Mouse (Mus musculus): ENCODE measurements around the gene BC049352.

BC049352 gene

DNA sequence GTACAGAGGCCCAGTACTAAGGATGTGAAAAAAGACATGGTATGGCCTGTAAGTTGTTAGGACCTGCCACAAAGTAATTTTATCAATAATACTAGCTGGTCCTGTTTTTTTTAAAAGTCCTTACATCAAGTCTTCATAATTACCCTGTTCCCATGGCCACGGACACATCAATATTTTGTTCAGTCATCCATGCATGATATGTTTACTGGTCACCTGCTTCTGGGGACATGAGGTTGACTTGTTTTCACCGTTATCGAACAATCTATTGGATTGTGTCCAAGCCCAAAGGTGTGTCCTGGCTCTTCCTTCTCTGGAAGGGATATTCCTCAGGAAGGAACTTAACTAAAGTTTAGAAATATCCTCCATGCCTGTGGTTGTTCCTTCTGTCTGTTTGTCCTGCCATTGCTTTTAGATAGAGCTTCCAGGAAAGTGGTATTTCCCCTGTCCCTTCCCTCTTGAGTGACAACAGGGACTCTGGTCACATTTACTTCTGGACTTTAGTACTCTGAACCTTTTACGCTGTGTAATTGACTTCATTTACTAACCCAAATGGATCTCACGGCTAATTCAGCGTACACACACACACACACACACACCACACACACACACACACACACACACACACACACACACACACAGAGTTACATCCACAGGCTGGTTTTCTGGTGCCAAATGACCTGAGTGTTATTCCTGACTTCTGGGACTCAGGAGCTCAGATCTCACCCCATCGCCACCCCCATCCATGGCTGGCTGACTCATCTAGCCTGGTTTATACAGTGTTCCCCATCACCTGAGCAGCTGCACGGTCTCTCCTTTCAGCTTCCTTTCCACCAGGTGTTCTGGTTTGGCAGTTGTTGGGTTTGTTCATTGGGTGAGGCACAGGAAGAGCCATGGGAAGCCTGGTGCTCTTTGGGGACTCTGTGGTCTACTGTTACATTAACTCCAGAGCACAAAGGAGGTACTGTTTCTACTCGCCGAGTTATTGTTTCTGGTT is 7.1 kb downstream of the BC049352 start:
- no peak for DNase-seq (ENCODE audit: low read depth in 2 of 2, low spot score in 2 of 2)

DNA sequence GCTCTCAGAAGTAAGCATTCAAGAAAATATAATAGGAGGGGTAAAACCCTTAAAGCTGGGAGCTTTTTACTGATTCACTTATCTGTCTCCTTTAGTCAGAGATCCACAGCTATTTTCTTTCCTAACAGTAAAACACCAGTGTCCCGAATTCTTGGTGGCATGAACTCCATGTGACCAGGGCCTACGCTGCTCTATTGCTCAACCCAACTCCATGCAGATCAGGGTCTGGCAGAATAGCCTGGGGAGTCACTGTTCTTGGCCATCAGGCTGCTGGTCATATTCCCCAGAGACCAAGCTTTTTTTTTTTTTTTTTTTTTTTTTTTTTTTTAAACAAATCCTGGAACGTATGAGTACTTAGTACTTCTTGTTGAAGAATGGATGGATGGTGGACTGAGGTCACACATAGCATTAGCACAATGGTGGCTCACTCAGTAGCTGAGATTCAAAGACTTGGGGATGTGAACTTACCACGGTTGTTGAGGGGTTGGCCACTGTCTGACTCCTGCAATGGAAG is 7.9 kb downstream of the BC049352 start:
- no peak for DNase-seq (ENCODE audit: low read depth in 2 of 2, low spot score in 2 of 2)

DNA sequence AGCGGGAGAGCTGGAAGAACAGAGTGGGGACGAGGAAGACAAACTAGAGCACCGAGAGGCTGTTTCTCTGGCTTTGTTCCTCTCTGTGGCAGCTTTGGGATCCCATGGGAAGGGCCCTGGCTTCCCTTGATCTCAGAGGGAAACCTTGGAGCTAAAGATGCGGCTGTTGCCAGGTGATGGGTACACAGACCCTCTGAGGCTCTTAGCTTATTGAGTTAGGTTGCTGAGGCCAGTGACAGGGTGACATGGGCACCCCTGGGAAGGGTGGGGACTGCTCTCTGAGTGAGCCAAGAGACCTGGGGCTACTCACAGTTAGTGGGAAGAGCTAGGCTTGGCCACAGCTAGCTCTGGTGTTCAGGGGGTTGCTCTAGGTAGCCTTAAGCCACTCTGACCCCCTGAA is 13.7 kb downstream of the BC049352 start:
- no peak for DNase-seq (ENCODE audit: low read depth in 2 of 2, low spot score in 2 of 2)

GRCm38 (mm10) chr9:45196125-45196830 is 14.5 kb downstream of the BC049352 start:
- DNase-seq (ENCODE audit: low read depth in 2 of 2, low spot score in 2 of 2): no peak

GRCm38 (mm10) chr9:45197549-45197948 is 15.7 kb downstream of the BC049352 start:
- DNase-seq (ENCODE audit: low read depth in 2 of 2, low spot score in 2 of 2): no peak

- no peak for DNase-seq (ENCODE audit: low read depth in 2 of 2, low spot score in 2 of 2)
Measured at GRCm38 (mm10) chr9:45201319-45201947, 19.6 kb downstream of the BC049352 start.

- DNase-seq (ENCODE audit: low read depth in 2 of 2, low spot score in 2 of 2): no peak
Measured at GRCm38 (mm10) chr9:45202021-45202798, 20.4 kb downstream of the BC049352 start.

GRCm38 (mm10) chr9:45203797-45204410 is 22.1 kb downstream of the BC049352 start, which contains the start of gene Tmprss4:
Tmprss4 (minus strand) TSS chr9:45204092.
- no peak for DNase-seq (ENCODE audit: low read depth in 2 of 2, low spot score in 2 of 2)

DNA sequence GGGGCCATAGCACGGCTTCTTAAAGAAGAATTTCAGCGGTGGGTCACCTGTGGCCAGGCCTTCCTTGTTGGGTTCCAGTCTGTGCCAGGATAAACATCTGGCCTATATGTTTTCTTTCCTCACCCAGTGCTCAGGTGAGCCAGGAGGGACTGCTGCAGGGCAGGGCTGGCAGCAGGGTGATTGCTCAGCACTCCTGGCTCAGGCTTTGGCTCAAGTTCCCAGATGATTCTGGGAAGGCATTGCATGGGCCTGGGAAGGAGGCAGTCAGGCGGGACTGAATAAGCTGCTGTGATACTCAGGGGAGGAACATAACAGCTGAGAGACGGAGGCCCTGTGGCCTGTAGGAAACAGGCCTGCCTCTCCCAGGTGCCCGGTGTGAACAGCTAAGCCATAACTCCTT is 23.3 kb downstream of the BC049352 start:
- DNase-seq (ENCODE audit: low read depth in 2 of 2, low spot score in 2 of 2): no peak

DNA sequence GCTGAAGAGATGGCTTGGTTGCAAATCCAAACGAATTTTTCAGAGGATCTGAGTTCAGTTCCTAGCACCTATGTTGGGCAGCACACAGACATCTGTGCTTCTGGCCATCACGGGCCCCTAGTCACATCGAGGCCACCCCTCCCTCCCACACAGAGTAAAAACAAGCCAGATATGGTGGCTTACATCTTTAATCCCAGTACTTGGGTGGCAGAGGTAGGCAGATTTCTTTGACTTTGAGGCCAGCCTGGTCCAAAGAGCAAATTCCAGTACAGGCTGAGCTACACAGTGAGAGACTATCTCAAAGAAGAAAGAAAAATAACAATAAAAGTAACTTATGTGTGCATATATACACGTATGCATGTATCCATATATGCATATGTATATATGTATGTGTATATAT is 24.3 kb downstream of the BC049352 start:
- no peak for DNase-seq (ENCODE audit: low read depth in 2 of 2, low spot score in 2 of 2)

DNA sequence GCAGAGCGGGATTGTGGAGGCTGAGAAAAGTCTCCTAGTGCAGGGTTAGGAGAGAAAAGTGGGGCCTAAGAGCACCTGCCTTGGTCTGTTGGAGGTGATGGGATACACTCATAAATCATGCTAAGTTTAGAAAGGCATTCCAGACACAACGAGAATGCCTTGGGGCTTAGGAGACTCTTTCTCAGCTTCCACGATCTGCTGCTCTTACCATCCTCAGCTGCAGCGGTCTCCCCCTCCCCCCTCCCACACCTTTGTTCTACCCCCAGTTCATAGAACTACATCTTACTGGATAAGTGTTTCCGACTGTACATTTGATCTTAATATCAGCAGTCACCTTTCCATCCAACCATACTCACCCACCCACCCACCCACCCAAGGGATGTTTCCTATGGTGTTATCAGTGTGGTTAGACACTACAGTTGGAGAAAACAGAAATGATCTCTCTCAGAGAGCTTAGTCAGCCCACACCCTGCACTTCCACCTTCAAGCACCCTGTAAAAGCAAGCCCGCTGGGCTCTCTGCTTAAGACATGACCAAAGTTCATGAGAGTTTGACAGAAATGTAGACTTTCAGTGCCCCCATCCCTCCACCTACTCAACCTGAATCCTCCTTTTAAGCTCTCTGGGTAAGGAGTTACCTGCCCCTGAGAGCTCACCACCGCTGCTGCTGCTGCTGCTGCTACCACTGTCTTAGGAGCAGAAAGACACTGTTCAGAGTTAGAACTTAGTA is 25.4 kb downstream of the BC049352 start:
- peak in 1 of 2 experiments; percentile 7 for DNase-seq (ENCODE audit: low read depth in 2 of 2, low spot score in 2 of 2)

DNA sequence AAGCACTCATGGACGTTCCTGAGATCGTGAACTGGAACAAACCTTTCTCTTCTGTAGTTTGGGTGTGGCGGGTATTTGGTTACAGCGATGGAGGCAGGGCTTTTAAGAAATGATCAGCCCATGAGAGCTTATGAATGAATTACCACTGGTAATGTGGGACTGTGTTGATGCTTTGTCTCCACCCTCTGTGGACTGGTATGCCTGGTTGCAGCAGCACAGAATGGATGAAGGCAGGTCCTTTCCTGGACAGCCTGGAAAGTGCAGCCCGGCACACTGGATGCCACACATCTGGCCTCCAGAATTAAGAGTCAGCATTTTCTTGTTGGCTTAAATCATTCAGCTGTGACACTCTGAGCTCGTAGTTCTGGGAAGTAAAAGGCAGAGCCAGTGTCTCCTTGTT is 30.2 kb downstream of the BC049352 start:
- DNase-seq (ENCODE audit: low read depth in 2 of 2, low spot score in 2 of 2): no peak

- DNase-seq (ENCODE audit: low read depth in 2 of 2, low spot score in 2 of 2): no peak
Measured at GRCm38 (mm10) chr9:45215526-45216179, 33.8 kb downstream of the BC049352 start.

- no peak for DNase-seq (ENCODE audit: low read depth in 2 of 2, low spot score in 2 of 2)
Measured at GRCm38 (mm10) chr9:45219644-45220043, 37.8 kb downstream of the BC049352 start.

DNA sequence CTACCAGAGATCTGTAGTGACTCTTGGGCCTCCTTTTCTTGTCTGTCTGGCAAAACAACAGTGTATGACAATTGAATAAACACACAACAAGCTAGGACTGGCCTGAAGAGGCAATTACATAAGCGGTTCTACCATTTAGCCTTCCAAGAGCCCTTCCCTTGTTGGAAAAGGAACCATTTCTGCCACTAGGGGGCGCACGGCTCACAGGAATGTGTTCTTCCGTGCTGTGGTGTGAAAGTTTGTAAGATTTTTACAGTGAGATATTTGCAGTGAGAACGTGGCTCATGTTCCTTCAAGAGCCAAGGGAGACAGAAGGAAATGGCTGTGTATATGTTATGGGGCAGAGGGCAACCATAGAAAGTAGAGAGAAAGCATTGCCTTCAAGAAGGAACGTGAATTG is 39.8 kb downstream of the BC049352 start:
- peak; percentile 90 to 92 for DNase-seq (ENCODE audit: low read depth in 2 of 2, low spot score in 2 of 2)

DNA sequence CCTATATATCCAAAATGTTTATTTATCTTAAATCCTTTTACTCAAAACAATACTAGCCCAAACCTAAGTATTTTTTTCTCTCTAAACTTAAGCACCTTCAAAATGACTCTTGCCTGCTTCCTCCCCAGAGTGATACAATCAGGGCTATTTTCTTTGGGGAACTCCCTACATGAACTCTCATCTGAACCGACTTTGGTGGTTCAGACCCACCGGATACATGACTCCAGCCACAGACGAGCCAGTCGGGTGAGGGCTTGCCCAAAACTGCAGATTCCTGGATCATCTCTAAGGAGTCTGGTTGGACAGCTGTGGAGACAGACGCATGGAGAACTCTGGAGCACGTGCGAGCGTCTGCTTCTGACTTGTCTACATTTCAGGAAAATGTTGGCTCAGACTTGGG is 47.6 kb downstream of the BC049352 start:
- DNase-seq (ENCODE audit: low read depth in 2 of 2, low spot score in 2 of 2): no peak

- DNase-seq (ENCODE audit: low read depth in 2 of 2, low spot score in 2 of 2): no peak
Measured at GRCm38 (mm10) chr9:45235668-45236227, 53.9 kb downstream of the BC049352 start.

- DNase-seq (ENCODE audit: low read depth in 2 of 2, low spot score in 2 of 2): no peak
Measured at GRCm38 (mm10) chr9:45236744-45237143, 54.9 kb downstream of the BC049352 start.

- peak in 1 of 2 experiments; percentile 19 for DNase-seq (ENCODE audit: low read depth in 2 of 2, low spot score in 2 of 2)
Measured at GRCm38 (mm10) chr9:45241397-45241796, 59.6 kb downstream of the BC049352 start.
